Mouse (Mus musculus) lung, adult 2 months (tissue): ENCODE measurements at regions not wholly inside any gene's neighbourhood (a gene's known extent, or its start where the extent isn't known, plus 50 kb on each side); places are given as distances from the start of the nearest gene placed in this dataset.

Experiments
- CTCF ChIP-seq: fragments of 200-500 bp; IDR thresholded peaks from 2 replicates; pipeline ENCODE4 v1.5.1; 2011; ENCODE audit warnings: mild to moderate bottlenecking, low read length, control low read depth; ENCODE audit not compliant: insufficient read depth
- POLR2A ChIP-seq: fragments of 200-500 bp; IDR thresholded peaks from 2 replicates; pipeline ENCODE4 v1.6.1; 2011; ENCODE audit warnings: low read depth, mild to moderate bottlenecking, control low read depth, low read length, borderline replicate concordance; ENCODE audit errors: extremely low read depth

- TF ChIP-seq CTCF (no peak), POLR2A (no peak)
These were observed 60.0 kb upstream of the Synm start for GRCm38 (mm10) chr7:67819551-67819950.
